Mouse (Mus musculus): ENCODE measurements around the gene Olfr281. TPM values are rescaled to one million over a fixed set of nuclear protein-coding genes. Genes with fewer than 3 reads are reported as not detected.

Olfr281 gene
- polyA plus RNA-seq, 1 experiment from 2014 or later = not detected

GRCm38 (mm10) chr15:98497631-98498030 lies 45.2 kb downstream of the Olfr281 start:
- no peak for ATAC-seq
- Histone ChIP-seq H3K9me3 (ENCODE audit: control insufficient read depth) (no peaks in the 10 kb centered on the region), H3K27ac (ENCODE audit: low read depth, low read length) (no peak overlapping the region), H3K36me3 (ENCODE audit: control insufficient read depth, insufficient read depth) (no peaks in the 10 kb centered on the region), H3K4me2 (replicated peaks; ENCODE audit: low read depth) (no peak overlapping the region), H3K27me3 (replicated peaks; ENCODE audit: control insufficient read depth, insufficient read depth, low read length) (no peaks in the 10 kb centered on the region), H3K9ac (ENCODE audit: low read depth, low read length) (no peak overlapping the region), H3K4me1 (replicated peaks; ENCODE audit: control insufficient read depth, insufficient read depth, low read length) (no peaks in the 10 kb centered on the region), H3K4me3 (ENCODE audit: low read depth, low read length) (no peak overlapping the region)
- WGBS = 73% methylated on average over 17 of the region's 17 CpGs
- no peak for TF ChIP-seq CTCF (IDR thresholded peaks at IDR 0.05; ENCODE audit: low read depth)

GRCm38 (mm10) chr15:98503317-98503716 lies 50.9 kb downstream of the Olfr281 start:
- Histone ChIP-seq H3K27ac (ENCODE audit: low read depth, low read length) (no peak overlapping the region), H3K4me1 (replicated peaks; ENCODE audit: control insufficient read depth, insufficient read depth, low read length) (no peaks in the 10 kb centered on the region), H3K9me3 (ENCODE audit: control insufficient read depth) (no peaks in the 10 kb centered on the region), H3K4me2 (replicated peaks; ENCODE audit: low read depth) (no peak overlapping the region), H3K9ac (ENCODE audit: low read depth, low read length) (no peak overlapping the region), H3K4me3 (ENCODE audit: low read depth, low read length) (no peak overlapping the region), H3K27me3 (replicated peaks; ENCODE audit: control insufficient read depth, insufficient read depth, low read length) (no peaks in the 10 kb centered on the region), H3K36me3 (ENCODE audit: control insufficient read depth, insufficient read depth) (no peaks in the 10 kb centered on the region)
- no peak for ATAC-seq
- 79% methylated on average over 3 of the region's 3 CpGs for WGBS
- TF ChIP-seq CTCF (IDR thresholded peaks at IDR 0.05; ENCODE audit: low read depth) = no peak

- Histone ChIP-seq H3K9me3 (ENCODE audit: control insufficient read depth) (no peaks in the 10 kb centered on the region), H3K27me3 (replicated peaks; ENCODE audit: control insufficient read depth, insufficient read depth, low read length) (no peaks in the 10 kb centered on the region), H3K4me1 (replicated peaks; ENCODE audit: control insufficient read depth, insufficient read depth, low read length) (no peaks in the 10 kb centered on the region), H3K36me3 (ENCODE audit: control insufficient read depth, insufficient read depth) (no peaks in the 10 kb centered on the region), H3K9ac (ENCODE audit: low read depth, low read length) (no peak overlapping the region), H3K4me2 (replicated peaks; ENCODE audit: low read depth) (no peak overlapping the region), H3K4me3 (ENCODE audit: low read depth, low read length) (no peak overlapping the region), H3K27ac (ENCODE audit: low read depth, low read length) (no peak overlapping the region)
- peak; percentile 83 for TF ChIP-seq CTCF (IDR thresholded peaks at IDR 0.05; ENCODE audit: low read depth)
- WGBS = 17% methylated on average over 18 of the region's 18 CpGs
- ATAC-seq = no peak
Observed at GRCm38 (mm10) chr15:98504514-98504913, 52.1 kb downstream of the Olfr281 start.

GRCm38 (mm10) chr15:98506253-98506957 lies 54.0 kb downstream of the Olfr281 start:
- H3K9ac ChIP-seq (ENCODE audit: low read depth, low read length) = no peak overlapping the region
- no peak for TF ChIP-seq CTCF (IDR thresholded peaks at IDR 0.05; ENCODE audit: low read depth)
- H3K27me3 ChIP-seq (replicated peaks; ENCODE audit: control insufficient read depth, insufficient read depth, low read length) = peaks cover 6% of the 10 kb centered on the region; the same call in 1 of the 2 replicates
- H3K9me3 ChIP-seq (ENCODE audit: control insufficient read depth) = no peaks in the 10 kb centered on the region
- H3K4me1 ChIP-seq (replicated peaks; ENCODE audit: control insufficient read depth, insufficient read depth, low read length) = no peaks in the 10 kb centered on the region
- WGBS = 74% methylated on average over 9 of the region's 9 CpGs
- H3K4me2 ChIP-seq (replicated peaks; ENCODE audit: low read depth) = no peak overlapping the region
- H3K27ac ChIP-seq (ENCODE audit: low read depth, low read length) = no peak overlapping the region
- no peak overlapping the region for H3K4me3 ChIP-seq (ENCODE audit: low read depth, low read length)
- H3K36me3 ChIP-seq (ENCODE audit: control insufficient read depth, insufficient read depth) = no peaks in the 10 kb centered on the region
- ATAC-seq = no peak

GRCm38 (mm10) chr15:98507321-98507720 lies 54.9 kb downstream of the Olfr281 start:
- Histone ChIP-seq H3K4me3 (ENCODE audit: low read depth, low read length) (no peak overlapping the region), H3K36me3 (ENCODE audit: control insufficient read depth, insufficient read depth) (no peaks in the 10 kb centered on the region), H3K27me3 (replicated peaks; ENCODE audit: control insufficient read depth, insufficient read depth, low read length) (peaks cover 7% of the 10 kb centered on the region; the same call in 1 of the 2 replicates), H3K4me1 (replicated peaks; ENCODE audit: control insufficient read depth, insufficient read depth, low read length) (no peaks in the 10 kb centered on the region), H3K9ac (ENCODE audit: low read depth, low read length) (no peak overlapping the region), H3K9me3 (ENCODE audit: control insufficient read depth) (no peaks in the 10 kb centered on the region), H3K4me2 (replicated peaks; ENCODE audit: low read depth) (no peak overlapping the region), H3K27ac (ENCODE audit: low read depth, low read length) (no peak overlapping the region)
- no peak for TF ChIP-seq CTCF (IDR thresholded peaks at IDR 0.05; ENCODE audit: low read depth)
- ATAC-seq = no peak
- WGBS = 91% methylated on average over 6 of the region's 6 CpGs

GRCm38 (mm10) chr15:98509387-98509786 lies 57.0 kb downstream of the Olfr281 start:
- no peak overlapping the region for H3K9ac ChIP-seq (ENCODE audit: low read depth, low read length)
- H3K27ac ChIP-seq (ENCODE audit: low read depth, low read length) = no peak overlapping the region
- no peaks in the 10 kb centered on the region for H3K9me3 ChIP-seq (ENCODE audit: control insufficient read depth)
- no peak for TF ChIP-seq CTCF (IDR thresholded peaks at IDR 0.05; ENCODE audit: low read depth)
- WGBS = 49% methylated on average over 2 of the region's 2 CpGs
- H3K4me3 ChIP-seq (ENCODE audit: low read depth, low read length) = no peak overlapping the region
- ATAC-seq = no peak
- H3K27me3 ChIP-seq (replicated peaks; ENCODE audit: control insufficient read depth, insufficient read depth, low read length) = peaks cover 7% of the 10 kb centered on the region; the same call in 1 of the 2 replicates
- no peaks in the 10 kb centered on the region for H3K4me1 ChIP-seq (replicated peaks; ENCODE audit: control insufficient read depth, insufficient read depth, low read length)
- no peaks in the 10 kb centered on the region for H3K36me3 ChIP-seq (ENCODE audit: control insufficient read depth, insufficient read depth)
- no peak overlapping the region for H3K4me2 ChIP-seq (replicated peaks; ENCODE audit: low read depth)

Other genes starting within 250 kb of the Olfr281 start
- not detected in 2 replicates for gene Gm44579, start 231.6 kb upstream of the Olfr281 start, polyA plus RNA-seq (2015; fragmentation: Nextera tagmentation; extraction: Ambion mirVana)
- gene Olfr287, start 231.5 kb upstream of the Olfr281 start, polyA plus RNA-seq (2015; fragmentation: Nextera tagmentation; extraction: Ambion mirVana) = not detected in 2 replicates
- not detected in 2 replicates for gene Olfr286, start 218.1 kb upstream of the Olfr281 start, polyA plus RNA-seq (2015; fragmentation: Nextera tagmentation; extraction: Ambion mirVana)
- gene H1fnt, start 195.3 kb upstream of the Olfr281 start, polyA plus RNA-seq (2015; fragmentation: Nextera tagmentation; extraction: Ambion mirVana) = not detected in 2 replicates
- 0.21 and 0.31 TPM in 2 replicates for gene Zfp641, start 156.4 kb upstream of the Olfr281 start, polyA plus RNA-seq (2015; fragmentation: Nextera tagmentation; extraction: Ambion mirVana)
- gene Olfr285, start 135.2 kb upstream of the Olfr281 start, polyA plus RNA-seq (2015; fragmentation: Nextera tagmentation; extraction: Ambion mirVana) = not detected in 2 replicates
- gene Olfr284, start 111.6 kb upstream of the Olfr281 start, polyA plus RNA-seq (2015; fragmentation: Nextera tagmentation; extraction: Ambion mirVana) = not detected in 2 replicates
- not detected in 2 replicates for gene Olfr283, start 71.6 kb upstream of the Olfr281 start, polyA plus RNA-seq (2015; fragmentation: Nextera tagmentation; extraction: Ambion mirVana)
- gene Olfr282, start 21.4 kb upstream of the Olfr281 start, polyA plus RNA-seq (2015; fragmentation: Nextera tagmentation; extraction: Ambion mirVana) = not detected in 2 replicates
- gene OR5BS1P, start 17.3 kb downstream of the Olfr281 start, polyA plus RNA-seq (2015; fragmentation: Nextera tagmentation; extraction: Ambion mirVana) = not detected in 2 replicates
- 0.34 and 0.56 TPM in 2 replicates for gene Lalba, start 30.1 kb downstream of the Olfr281 start, polyA plus RNA-seq (2015; fragmentation: Nextera tagmentation; extraction: Ambion mirVana)
- not detected in 2 replicates for gene Olfr279, start 39.8 kb downstream of the Olfr281 start, polyA plus RNA-seq (2015; fragmentation: Nextera tagmentation; extraction: Ambion mirVana)
- gene Kansl2, start 81.7 kb downstream of the Olfr281 start, polyA plus RNA-seq (2015; fragmentation: Nextera tagmentation; extraction: Ambion mirVana) = 42.1 and 42.3 TPM in 2 replicates
- 21.1 and 25.0 TPM in 2 replicates for gene Ccnt1, start 118.3 kb downstream of the Olfr281 start, polyA plus RNA-seq (2015; fragmentation: Nextera tagmentation; extraction: Ambion mirVana)
- not detected in 2 replicates for gene 4930415O20Rik, start 118.4 kb downstream of the Olfr281 start, polyA plus RNA-seq (2015; fragmentation: Nextera tagmentation; extraction: Ambion mirVana)
- gene Adcy6, start 157.5 kb downstream of the Olfr281 start, polyA plus RNA-seq (2015; fragmentation: Nextera tagmentation; extraction: Ambion mirVana) = 10.6 and 11.1 TPM in 2 replicates
- 9.3 and 10.3 TPM in 2 replicates for gene Cacnb3, start 178.3 kb downstream of the Olfr281 start, polyA plus RNA-seq (2015; fragmentation: Nextera tagmentation; extraction: Ambion mirVana)
- gene Ddx23, start 210.3 kb downstream of the Olfr281 start, polyA plus RNA-seq (2015; fragmentation: Nextera tagmentation; extraction: Ambion mirVana) = 9.0 and 11.7 TPM in 2 replicates
- gene Rnd1, start 224.9 kb downstream of the Olfr281 start, polyA plus RNA-seq (2015; fragmentation: Nextera tagmentation; extraction: Ambion mirVana) = 1.1 and 1.4 TPM in 2 replicates

All from intestine, postnatal 0 days (tissue).